Mouse (Mus musculus) splenic B cell, adult 2 months (primary cell): ENCODE measurements around the gene Plau.
A peak's percentile ranks its signal among the peaks of the same experiment; 100 is the strongest.

ENCODE experiments used
- DNase-seq: peaks from one replicate; pipeline ENCODE4 v3.0.0-alpha.2; 2011; ENCODE audit warnings: low read depth, low spot score
- H3K27me3 ChIP-seq: 2 replicates; pipeline ENCODE4 v1.6.1; 2012; ENCODE audit warnings: mild to moderate bottlenecking, low read length, moderate library complexity, mixed read lengths; ENCODE audit not compliant: control insufficient read depth, poor library complexity, insufficient read depth, severe bottlenecking
- H3K36me3 ChIP-seq: 2 replicates; pipeline ENCODE4 v1.6.1; 2012; ENCODE audit warnings: mild to moderate bottlenecking, low read length, moderate library complexity, mixed read lengths; ENCODE audit not compliant: control insufficient read depth, poor library complexity, insufficient read depth, severe bottlenecking

Gene Plau

GRCm38 (mm10) chr14:20885091-20885888, 48.8 kb downstream of the Plau start:
- peak; percentile 83 for DNase-seq
- H3K36me3 ChIP-seq = no peaks in the 10 kb centered on the region
- no peaks in the 10 kb centered on the region for H3K27me3 ChIP-seq

- no peaks in the 10 kb centered on the region for H3K27me3 ChIP-seq
- no peaks in the 10 kb centered on the region for H3K36me3 ChIP-seq
- peak; percentile 62 for DNase-seq
Measured at GRCm38 (mm10) chr14:20886266-20886665, 49.8 kb downstream of the Plau start.

- Histone ChIP-seq H3K36me3 (no peaks in the 10 kb centered on the region), H3K27me3 (no peaks in the 10 kb centered on the region)
- no peak for DNase-seq
Measured at GRCm38 (mm10) chr14:20887541-20888085, 51.2 kb downstream of the Plau start.

GRCm38 (mm10) chr14:20891941-20892402, 55.5 kb downstream of the Plau start:
- no peaks in the 10 kb centered on the region for H3K27me3 ChIP-seq
- no peak for DNase-seq
- no peaks in the 10 kb centered on the region for H3K36me3 ChIP-seq
